Mouse (Mus musculus) heart, postnatal 36 days (tissue): ENCODE results near the gene Olfr102. TPM values are rescaled to one million over a fixed set of nuclear protein-coding genes. Genes with fewer than 3 reads are reported as not detected.
A peak's percentile ranks its signal among the peaks of the same experiment; 100 is the strongest.

Source experiments
- DNase-seq, 2 experiments: peaks; one replicate each; pipeline ENCODE4 v3.0.0; 2021 to 2022
- intact Hi-C: fragments of 180-260 bp; cut with DNase I; formaldehyde crosslinking; loops from one replicate; pipeline ENCODE4 v1.15.1; 2025
- total RNA-seq, 2 experiments: library from RNA; stranded (reverse); gene quantifications; 2 replicates each; pipeline ENCODE4 v1.2.3; 2021

Gene Olfr102
- total RNA-seq, result not detected

- no peak for DNase-seq
- intact Hi-C loops, result no loop called here
Measured at GRCm38 (mm10) chr17:37316954-37317353, at the start of gene Olfr102. Gene Olfr102, minus strand, starts transcription at chr17:37317054.

- intact Hi-C loops, result no loop called here
- DNase-seq, result no peak
Measured at GRCm38 (mm10) chr17:37359282-37359681, 42.4 kb upstream of the Olfr102 start, which contains the start of gene Olfr104-ps. Gene Olfr104-ps, plus strand, starts transcription at chr17:37359582.

DNA sequence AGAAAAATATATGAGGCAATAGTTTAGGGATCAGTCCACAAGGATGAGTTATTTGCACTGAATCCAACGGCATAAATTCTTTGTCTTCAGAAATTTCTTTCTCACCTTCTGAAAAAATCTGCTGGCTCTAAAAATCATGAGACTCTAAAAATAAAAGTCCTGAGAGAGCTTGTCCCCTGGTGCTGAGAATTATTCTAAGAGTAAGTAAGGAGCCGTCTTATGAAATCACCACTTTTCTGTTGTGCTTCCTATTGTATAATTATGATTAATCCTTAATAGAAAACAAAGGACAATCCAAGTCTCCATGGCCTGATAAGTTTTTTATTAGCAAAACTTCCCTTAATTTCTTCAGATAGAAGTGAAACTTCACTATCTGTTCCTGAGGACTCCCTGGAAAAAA lies 22.7 kb upstream of the Olfr102 start, which contains the start of gene Olfr103:
Olfr103 (minus strand) TSS at position 101 of the 400 bp plus-strand sequence.
- intact Hi-C loops, result no loop called here
- no peak for DNase-seq

GRCm38 (mm10) chr17:37310146-37310699 lies 6.6 kb downstream of the Olfr102 start:
- intact Hi-C loops, result no loop called here

DNA sequence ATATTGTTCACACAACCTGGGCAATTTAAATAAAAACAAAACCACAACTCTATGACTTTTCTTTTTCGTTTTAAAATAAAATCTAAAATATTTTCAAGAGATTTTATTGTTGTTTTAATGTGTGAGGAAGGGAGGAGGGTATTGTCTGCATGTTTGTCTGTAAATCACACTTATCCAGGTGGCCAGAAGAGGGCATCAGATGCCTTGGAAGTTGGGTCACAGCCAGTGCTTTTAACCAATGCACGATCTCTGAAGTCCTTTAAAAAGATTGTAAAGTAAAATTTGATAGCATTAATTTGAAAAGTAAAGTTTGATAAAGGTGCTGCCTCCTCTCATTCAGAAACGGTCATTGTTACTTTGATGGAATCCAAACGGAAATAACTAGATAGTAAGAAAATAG lies 8.4 kb downstream of the Olfr102 start:
- no peak for DNase-seq
- intact Hi-C loops, result no loop called here

More at GRCm38 (mm10) chr17:37310146-37310699, 6.6 kb downstream of the Olfr102 start:
- DNase-seq, result no peak

DNA sequence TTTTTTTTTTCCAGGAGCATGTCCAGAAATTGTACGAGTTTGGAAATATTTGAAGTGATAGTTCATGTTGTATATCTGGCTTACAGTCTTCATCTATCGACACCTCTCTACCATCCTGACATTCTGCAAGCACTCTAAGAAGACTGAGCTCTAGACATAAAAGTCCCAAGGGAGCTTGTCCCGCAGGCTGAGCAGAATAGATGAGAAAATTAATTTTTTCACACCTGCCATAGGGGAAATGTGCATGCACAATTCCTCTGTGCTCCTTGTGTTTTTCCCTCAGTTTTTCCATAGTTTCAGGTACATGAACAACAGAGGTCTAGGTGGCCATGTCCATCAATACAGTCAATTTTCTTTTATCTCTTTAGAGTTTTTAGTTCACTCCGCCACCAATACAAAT lies 12.6 kb downstream of the Olfr102 start, which contains the start of gene Olfr101:
Olfr101 (minus strand) TSS at position 101 of the 400 bp plus-strand sequence.
- no peak for DNase-seq
- intact Hi-C loops, result no loop called here

GRCm38 (mm10) chr17:37283360-37283759 lies 33.5 kb downstream of the Olfr102 start, which contains the start of gene Olfr99:
Gene Olfr99, minus strand, starts transcription at chr17:37283460.
- intact Hi-C loops, result no loop called here

DNA sequence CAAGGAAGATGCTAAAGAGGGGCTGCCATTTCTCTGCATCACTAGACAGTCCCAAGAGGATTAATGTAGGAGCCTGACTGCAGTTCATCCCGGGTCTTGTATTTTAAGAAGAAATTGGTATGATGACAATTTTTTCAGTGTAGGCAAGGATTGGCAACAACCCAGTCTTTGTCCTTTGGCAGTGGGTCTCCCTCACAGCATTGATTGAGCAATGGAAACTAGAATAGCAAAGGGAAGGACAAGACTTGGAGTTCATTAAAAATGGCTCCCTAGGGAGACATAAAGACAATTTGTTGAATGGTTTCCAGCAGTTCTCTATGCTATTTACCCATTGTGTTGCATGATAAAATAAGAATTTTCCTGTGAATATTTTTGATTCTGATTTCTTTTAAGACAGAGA lies 36.5 kb downstream of the Olfr102 start:
- no peak for DNase-seq
- intact Hi-C loops, result no loop called here

More at GRCm38 (mm10) chr17:37283360-37283759, 33.5 kb downstream of the Olfr102 start, which contains the start of gene Olfr99:
- DNase-seq, result no peak

GRCm38 (mm10) chr17:37276573-37276972 lies 40.3 kb downstream of the Olfr102 start:
- intact Hi-C loops, result no loop called here
- DNase-seq, result no peak

DNA sequence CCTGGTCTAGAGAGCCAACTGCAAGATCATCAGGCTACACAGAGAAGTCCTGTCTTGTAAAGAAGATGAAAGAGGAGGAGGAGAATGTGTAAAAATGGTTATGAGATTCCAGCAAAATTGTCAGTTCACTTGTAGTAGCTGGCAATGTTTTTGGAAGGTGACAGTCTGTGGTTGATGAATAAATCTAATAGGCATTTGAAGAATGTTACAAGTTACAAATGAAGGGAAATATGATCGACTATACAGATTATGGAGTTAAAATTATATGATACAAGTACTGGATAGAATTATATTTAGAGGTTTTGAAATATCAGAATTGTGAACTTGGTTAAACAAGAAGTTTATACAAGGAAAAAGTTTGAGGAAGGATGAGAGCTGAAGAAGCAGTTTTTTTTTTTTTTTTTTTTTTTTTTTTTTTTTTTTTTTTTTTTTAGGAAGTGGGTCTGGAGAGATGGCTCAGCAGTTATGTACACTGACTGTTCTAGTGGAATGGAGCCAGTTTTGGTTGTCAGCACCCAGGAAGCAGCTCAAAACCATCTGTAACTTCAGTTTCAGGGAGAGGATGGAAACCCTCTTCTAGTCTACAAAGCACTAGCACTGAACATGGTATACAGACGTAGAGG lies 41.1 kb downstream of the Olfr102 start:
- no peak for DNase-seq

GRCm38 (mm10) chr17:37270702-37271092 lies 46.2 kb downstream of the Olfr102 start:
- intact Hi-C loops, result no loop called here
- peak; percentile 61 to 69 for DNase-seq

More for the DNA sequence above, 41.1 kb downstream of the Olfr102 start:
- intact Hi-C loops, result no loop called here

DNA sequence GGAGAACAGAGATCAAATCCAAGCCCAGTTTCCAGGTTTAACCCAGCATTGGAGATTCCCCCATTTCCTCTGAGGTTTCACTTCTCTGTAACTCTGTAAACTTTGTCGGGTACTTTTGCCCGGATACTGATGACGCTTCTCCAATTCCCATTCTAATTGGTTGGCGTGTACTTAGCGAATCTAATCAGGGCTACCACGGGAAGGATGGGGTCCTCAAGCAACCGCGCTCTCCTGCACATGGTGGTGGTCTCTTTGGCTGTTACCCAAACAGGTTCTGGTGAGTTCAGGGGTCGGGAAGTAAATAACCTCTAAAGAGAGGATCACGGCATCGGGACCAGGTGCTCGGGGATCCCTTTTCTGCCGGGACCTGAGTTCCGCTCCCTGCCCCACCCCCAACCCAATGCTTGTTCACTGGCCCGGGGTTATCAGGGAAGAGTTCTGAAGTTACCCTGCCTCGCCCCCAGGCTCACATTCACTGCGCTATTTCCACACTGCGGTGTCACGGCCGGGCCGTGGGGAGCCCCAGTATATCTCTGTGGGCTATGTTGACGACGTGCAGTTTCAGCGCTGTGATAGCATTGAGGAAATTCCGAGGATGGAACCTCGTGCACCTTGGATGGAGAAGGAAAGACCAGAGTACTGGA lies 46.7 kb downstream of the Olfr102 start, which contains the start of gene H2-M3:
H2-M3 (plus strand) TSS at position 163 of the 644 bp plus-strand sequence.
- peak; percentile 94 to 97 for DNase-seq
- intact Hi-C loops, result no loop called here

DNA sequence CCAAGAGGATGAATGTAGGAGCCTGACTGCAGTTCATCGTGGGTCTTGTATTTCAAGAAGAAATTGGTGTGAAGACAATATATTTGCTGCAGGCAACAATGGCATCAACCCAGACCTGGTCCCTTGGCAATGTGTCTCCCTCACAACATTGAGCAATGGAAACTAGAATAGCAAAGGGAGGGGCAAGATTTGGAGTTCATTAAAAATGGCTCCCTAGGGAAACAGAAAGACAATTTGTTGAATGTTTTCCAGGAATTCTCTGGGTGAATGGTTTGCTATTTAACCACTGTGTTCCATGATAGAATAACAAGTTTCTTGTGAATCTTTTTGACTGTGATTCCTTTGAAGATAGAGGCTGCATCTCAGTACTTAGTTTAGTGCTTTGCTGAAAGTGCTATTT lies 53.2 kb downstream of the Olfr102 start, which contains the start of gene Olfr98:
Olfr98 (minus strand) TSS at position 124 of the 400 bp plus-strand sequence.
- no peak for DNase-seq
- intact Hi-C loops, result no loop called here

Other genes with a start within 250 kb of the Olfr102 start
- gene Olfr90, start 228.6 kb downstream of the Olfr102 start, total RNA-seq, result not detected
- gene Olfr91, start 218.8 kb downstream of the Olfr102 start, total RNA-seq, result not detected
- not detected for gene Olfr92, start 197.0 kb downstream of the Olfr102 start, total RNA-seq
- not detected for gene Olfr93, start 155.6 kb downstream of the Olfr102 start, total RNA-seq
- not detected for gene Ubd, start 123.2 kb downstream of the Olfr102 start, total RNA-seq
- not detected for gene Olfr94, start 116.1 kb downstream of the Olfr102 start, total RNA-seq
- gene Olfr95, start 103.9 kb downstream of the Olfr102 start, total RNA-seq, result not detected
- not detected for gene Olfr96, start 96.9 kb downstream of the Olfr102 start, total RNA-seq
- gene Olfr97, start 79.7 kb downstream of the Olfr102 start, total RNA-seq, result not detected
- not detected for gene Olfr98, start 53.3 kb downstream of the Olfr102 start, total RNA-seq
- 1 to 10 TPM; 2.8 to 3.7 TPM for gene H2-M3, start 46.8 kb downstream of the Olfr102 start, total RNA-seq
- not detected for gene Olfr99, start 33.6 kb downstream of the Olfr102 start, total RNA-seq
- not detected for gene Olfr101, start 12.7 kb downstream of the Olfr102 start, total RNA-seq
- gene Olfr103, start 22.6 kb upstream of the Olfr102 start, total RNA-seq, result not detected
- gene Olfr104-ps, start 42.5 kb upstream of the Olfr102 start, total RNA-seq, result not detected
- gene Olfr105-ps, start 62.0 kb upstream of the Olfr102 start, total RNA-seq, result not detected
- gene Olfr106-ps, start 73.3 kb upstream of the Olfr102 start, total RNA-seq, result not detected
- not detected for gene Olfr107, start 82.2 kb upstream of the Olfr102 start, total RNA-seq
- not detected for gene Olfr108, start 128.4 kb upstream of the Olfr102 start, total RNA-seq
- not detected for gene Olfr109, start 141.9 kb upstream of the Olfr102 start, total RNA-seq
- not detected for gene H2-M2, start 166.5 kb upstream of the Olfr102 start, total RNA-seq
- gene Olfr110, start 175.4 kb upstream of the Olfr102 start, total RNA-seq, result not detected
- gene Olfr111, start 191.0 kb upstream of the Olfr102 start, total RNA-seq, result not detected